Mouse (Mus musculus): ENCODE results near the gene Gm1043.

- TF ChIP-seq MAFK (IDR thresholded peaks at IDR 0.05; ENCODE audit: insufficient read depth, low read depth, low read length) (no peak), ZNF384 (IDR thresholded peaks at IDR 0.05; ENCODE audit: low read depth, low read length) (no peak), HCFC1 (IDR thresholded peaks at IDR 0.05; ENCODE audit: borderline replicate concordance, insufficient read depth, low read length) (no peak)
These were observed 167.1 kb downstream of the Gm1043 start for GRCm38 (mm10) chr5:37252101-37252804.
